Comparison of ENCODE assay signal across 9 mouse cellular contexts in the genomic region with DNA sequence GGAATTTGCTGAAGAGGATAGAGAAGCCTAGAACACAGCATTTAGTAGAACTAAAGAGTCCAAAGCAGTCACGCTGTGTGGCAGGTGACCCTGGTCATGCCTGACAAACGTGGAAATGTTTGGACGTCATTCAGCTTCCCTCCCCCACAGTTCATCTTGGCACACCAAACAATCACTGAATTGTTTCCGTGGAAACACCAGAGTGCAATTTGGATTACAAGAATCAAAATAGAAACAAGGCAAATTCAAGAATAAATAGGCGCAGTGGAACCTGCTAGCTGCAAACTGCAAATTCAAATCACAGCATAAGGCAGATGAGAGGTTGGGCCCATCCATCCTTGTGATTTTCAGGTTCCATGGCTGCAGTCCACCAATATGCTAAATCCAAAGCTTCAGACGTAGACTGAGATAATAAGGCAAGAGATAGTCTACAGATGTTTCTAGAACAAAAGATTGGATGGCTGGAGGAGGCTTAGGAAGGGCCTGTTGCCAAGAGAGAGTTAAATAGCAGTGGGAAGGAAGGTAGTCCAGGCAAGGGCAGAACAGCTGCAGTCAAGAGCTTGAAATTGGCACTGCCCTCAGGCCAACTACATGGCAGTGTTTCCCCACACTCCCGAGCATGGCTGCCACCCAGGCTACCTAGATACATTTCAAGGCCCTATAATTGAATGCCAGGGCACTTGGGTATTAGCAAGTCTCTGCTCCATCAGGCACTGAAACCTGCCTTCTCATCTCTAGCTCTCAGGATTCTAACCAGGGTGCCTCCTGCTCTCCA. TPM values are rescaled to one million over a fixed set of nuclear protein-coding genes. Genes with fewer than 3 reads are reported as not detected.
DNase-seq lines count a peak whose midpoint lies in the region; ATAC-seq and TF ChIP-seq lines count a peak whose summit lies in the region.
"Had no signal": no experiment of that assay in that cellular context is flagged by ENCODE, and none has a peak within 500 bp of the region (broad histone marks: within the 10 kb centered on the region; RNA-seq: fewer than 3 reads in every experiment).

No protein-coding gene starts in this region.

- no peaks in the 10 kb centered on the region for H3K36me3 ChIP-seq in forebrain, embryonic 16.5 days (ENCODE audit: control insufficient read depth, insufficient read depth)
- no peaks in the 10 kb centered on the region for H3K36me3 ChIP-seq in intestine, embryonic 15.5 days
- no peaks in the 10 kb centered on the region for H3K36me3 ChIP-seq in midbrain, embryonic 14.5 days (ENCODE audit: control insufficient read depth, insufficient read depth, low read length)
- H3K36me3 ChIP-seq in liver, postnatal 0 days (replicated peaks; ENCODE audit: insufficient read depth, low read length), result no peaks in the 10 kb centered on the region
- H3K36me3 ChIP-seq: neural tube, embryonic 12.5 days had no signal

- no peak overlapping the region for H3K9ac ChIP-seq in forebrain, embryonic 16.5 days (replicated peaks; ENCODE audit: low read depth, low read length)
- H3K9ac ChIP-seq in intestine, embryonic 15.5 days, result no peak overlapping the region
- no peak overlapping the region for H3K9ac ChIP-seq in midbrain, embryonic 14.5 days (replicated peaks; ENCODE audit: low read length)
- H3K9ac ChIP-seq in liver, postnatal 0 days (replicated peaks), result no peak overlapping the region
- H3K9ac ChIP-seq: neural tube, embryonic 12.5 days had no signal

- peak overlapping the region; percentile 72 for H3K27ac ChIP-seq in forebrain, embryonic 16.5 days (ENCODE audit: low read length)
- H3K27ac ChIP-seq in intestine, embryonic 15.5 days, result peak overlapping the region; percentile 58; the same call in 1 of the 2 replicates
- no peak overlapping the region for H3K27ac ChIP-seq in midbrain, embryonic 14.5 days (replicated peaks; ENCODE audit: low read depth, low read length)
- no peak overlapping the region for H3K27ac ChIP-seq in liver, postnatal 0 days (ENCODE audit: low read depth)
- H3K27ac ChIP-seq: neural tube, embryonic 12.5 days had no signal

- H3K4me1 ChIP-seq in forebrain, embryonic 16.5 days (replicated peaks; ENCODE audit: control insufficient read depth, insufficient read depth, low read length), result peaks cover 12% of the 10 kb centered on the region
- H3K4me1 ChIP-seq in intestine, embryonic 15.5 days (replicated peaks), result no peaks in the 10 kb centered on the region
- H3K4me1 ChIP-seq in midbrain, embryonic 14.5 days (ENCODE audit: control insufficient read depth, insufficient read depth, low read length), result 0 out of 2 replicates have a peak, but pooled peaks cover 6% of the 10 kb centered on the region
- no peaks in the 10 kb centered on the region; the same call in 1 of the 2 replicates for H3K4me1 ChIP-seq in liver, postnatal 0 days (ENCODE audit: insufficient read depth)
- H3K4me1 ChIP-seq: neural tube, embryonic 12.5 days had no signal

- TF ChIP-seq EP300 in liver, postnatal 0 days (IDR thresholded peaks at IDR 0.05; ENCODE audit: low read depth), result no peak

- 20% methylated on average over 7 of the region's 7 CpGs for WGBS in forebrain, embryonic 16.5 days
- 77% methylated on average over 7 of the region's 7 CpGs for WGBS in intestine, embryonic 15.5 days
- 32% methylated on average over 7 of the region's 7 CpGs for WGBS in midbrain, embryonic 14.5 days
- WGBS in liver, postnatal 0 days (ENCODE audit: insufficient replicate concordance), result 76% methylated on average over 7 of the region's 7 CpGs

- no peak for TF ChIP-seq CTCF in liver, postnatal 0 days (IDR thresholded peaks at IDR 0.05; ENCODE audit: low read depth)

- no peaks in the 10 kb centered on the region for H3K9me3 ChIP-seq in forebrain, embryonic 16.5 days (ENCODE audit: control insufficient read depth, low read length)
- no peaks in the 10 kb centered on the region for H3K9me3 ChIP-seq in intestine, embryonic 15.5 days
- no peaks in the 10 kb centered on the region for H3K9me3 ChIP-seq in midbrain, embryonic 14.5 days (ENCODE audit: control insufficient read depth, low read length)
- no peaks in the 10 kb centered on the region for H3K9me3 ChIP-seq in liver, postnatal 0 days (ENCODE audit: low read length)
- H3K9me3 ChIP-seq: neural tube, embryonic 12.5 days had no signal

- no peaks in the 10 kb centered on the region for H3K27me3 ChIP-seq in forebrain, embryonic 16.5 days (replicated peaks; ENCODE audit: control insufficient read depth, insufficient read depth, low read length)
- H3K27me3 ChIP-seq in intestine, embryonic 15.5 days (replicated peaks), result no peaks in the 10 kb centered on the region
- H3K27me3 ChIP-seq in midbrain, embryonic 14.5 days (ENCODE audit: control insufficient read depth, insufficient read depth, low read length), result no peaks in the 10 kb centered on the region
- H3K27me3 ChIP-seq in liver, postnatal 0 days (ENCODE audit: insufficient read depth, low read length), result no peaks in the 10 kb centered on the region
- H3K27me3 ChIP-seq: neural tube, embryonic 12.5 days had no signal

- H3K4me2 ChIP-seq in forebrain, embryonic 16.5 days (ENCODE audit: low read length), result no peak overlapping the region
- H3K4me2 ChIP-seq in intestine, embryonic 15.5 days (replicated peaks), result no peak overlapping the region
- H3K4me2 ChIP-seq in midbrain, embryonic 14.5 days (ENCODE audit: low read length), result no peak overlapping the region
- no peak overlapping the region for H3K4me2 ChIP-seq in liver, postnatal 0 days (ENCODE audit: low read depth, low read length)
- H3K4me2 ChIP-seq: neural tube, embryonic 12.5 days had no signal

- no peak overlapping the region for H3K4me3 ChIP-seq in forebrain, embryonic 16.5 days (replicated peaks; ENCODE audit: low read length)
- H3K4me3 ChIP-seq in intestine, embryonic 15.5 days (replicated peaks), result no peak overlapping the region
- H3K4me3 ChIP-seq in midbrain, embryonic 14.5 days (replicated peaks; ENCODE audit: low read depth, low read length), result no peak overlapping the region
- no peak overlapping the region for H3K4me3 ChIP-seq in liver, postnatal 0 days (ENCODE audit: low read depth, low read length)
- H3K4me3 ChIP-seq: neural tube, embryonic 12.5 days had no signal

- no peak for ATAC-seq in cerebellum, adult (ENCODE audit: insufficient number of reproducible peaks, low FRiP score, low TSS enrichment)
- ATAC-seq in forebrain, embryonic 16.5 days, result no peak
- ATAC-seq in intestine, embryonic 15.5 days, result no peak
- ATAC-seq in midbrain, embryonic 14.5 days (ENCODE audit: low FRiP score, low TSS enrichment), result no peak
- ATAC-seq in liver, postnatal 0 days, result no peak

- DNase-seq in cerebellum, adult 11 months, result peak; percentile 20
- DNase-seq in Muller cell, postnatal 12 days (ENCODE audit: inconsistent ontology term), result peak; percentile 73
- peak; percentile 49 for DNase-seq in midbrain, embryonic 14.5 days
- DNase-seq in thymus, postnatal 25 days, result no peak
- DNase-seq in liver, postnatal 0 days, result no peak

RNA-seq across cellular contexts. Expression of gene 1700102P08Rik, which starts 8.8 kb away (rescaled TPM):
- 2.0 and 2.2 TPM in 2 replicates for polyA plus RNA-seq in forebrain, embryonic 16.5 days (2015; fragmentation: Nextera tagmentation; extraction: Ambion mirVana)
- polyA plus RNA-seq in intestine, embryonic 15.5 days (2015; fragmentation: Nextera tagmentation; extraction: Ambion mirVana), result 0.30 and 0.88 TPM in 2 replicates
- polyA plus RNA-seq in midbrain, embryonic 14.5 days (2014; fragmentation: Nextera tagmentation; extraction: Ambion mirVana), result 1.6 and 2.7 TPM in 2 replicates
- 0.14 and 0.22 TPM in 2 replicates for polyA plus RNA-seq in liver, postnatal 0 days (2015; fragmentation: Nextera tagmentation; extraction: Ambion mirVana)

RNA-seq across cellular contexts. Expression of gene Ccdc36, which starts 26.9 kb away (rescaled TPM):
- polyA plus RNA-seq in forebrain, embryonic 16.5 days (2015; fragmentation: Nextera tagmentation; extraction: Ambion mirVana), result 0.96 and 0.99 TPM in 2 replicates
- 1.5 and 1.6 TPM in 2 replicates for polyA plus RNA-seq in intestine, embryonic 15.5 days (2015; fragmentation: Nextera tagmentation; extraction: Ambion mirVana)
- polyA plus RNA-seq in midbrain, embryonic 14.5 days (2014; fragmentation: Nextera tagmentation; extraction: Ambion mirVana), result 0.98 and 1.4 TPM in 2 replicates
- 0.08 TPM in 1 of 2 replicates, not detected in the other for polyA plus RNA-seq in liver, postnatal 0 days (2015; fragmentation: Nextera tagmentation; extraction: Ambion mirVana)

RNA-seq across cellular contexts. Expression of gene BC048562, which starts 34.9 kb away (rescaled TPM):
- not detected in 2 replicates for polyA plus RNA-seq in forebrain, embryonic 16.5 days (2015; fragmentation: Nextera tagmentation; extraction: Ambion mirVana)
- not detected in 2 replicates for polyA plus RNA-seq in intestine, embryonic 15.5 days (2015; fragmentation: Nextera tagmentation; extraction: Ambion mirVana)
- polyA plus RNA-seq in midbrain, embryonic 14.5 days (2014; fragmentation: Nextera tagmentation; extraction: Ambion mirVana), result not detected in 2 replicates
- not detected in 2 replicates for polyA plus RNA-seq in liver, postnatal 0 days (2015; fragmentation: Nextera tagmentation; extraction: Ambion mirVana)
- polyA plus RNA-seq: neural tube, embryonic 12.5 days had no signal

RNA-seq across cellular contexts. Expression of gene Usp4, which starts 53.7 kb away (rescaled TPM):
- 146 and 163 TPM in 2 replicates for polyA plus RNA-seq in forebrain, embryonic 16.5 days (2015; fragmentation: Nextera tagmentation; extraction: Ambion mirVana)
- 82.5 and 89.1 TPM in 2 replicates for polyA plus RNA-seq in intestine, embryonic 15.5 days (2015; fragmentation: Nextera tagmentation; extraction: Ambion mirVana)
- 113 and 144 TPM in 2 replicates for polyA plus RNA-seq in midbrain, embryonic 14.5 days (2014; fragmentation: Nextera tagmentation; extraction: Ambion mirVana)
- 35.9 and 38.2 TPM in 2 replicates for polyA plus RNA-seq in liver, postnatal 0 days (2015; fragmentation: Nextera tagmentation; extraction: Ambion mirVana)

RNA-seq across cellular contexts. Expression of gene Ccdc71, which starts 59.0 kb away (rescaled TPM):
- 61.4 and 68.7 TPM in 2 replicates for polyA plus RNA-seq in forebrain, embryonic 16.5 days (2015; fragmentation: Nextera tagmentation; extraction: Ambion mirVana)
- 51.2 and 53.9 TPM in 2 replicates for polyA plus RNA-seq in intestine, embryonic 15.5 days (2015; fragmentation: Nextera tagmentation; extraction: Ambion mirVana)
- 48.8 and 58.2 TPM in 2 replicates for polyA plus RNA-seq in midbrain, embryonic 14.5 days (2014; fragmentation: Nextera tagmentation; extraction: Ambion mirVana)
- polyA plus RNA-seq in liver, postnatal 0 days (2015; fragmentation: Nextera tagmentation; extraction: Ambion mirVana), result 16.1 and 19.3 TPM in 2 replicates

Comparison
In these comparisons a context has a peak if more than half of its experiments do, and no peak if none do; other contexts are left out.
1. DNase-seq: peak in cerebellum, adult 11 months (single experiment), Muller cell, postnatal 12 days (single experiment) and midbrain, embryonic 14.5 days (single experiment); none in thymus, postnatal 25 days (single experiment) and liver, postnatal 0 days (single experiment).
2. H3K27ac ChIP-seq: peak in forebrain, embryonic 16.5 days (single experiment) and intestine, embryonic 15.5 days (single experiment); none in midbrain, embryonic 14.5 days (single experiment) and liver, postnatal 0 days (single experiment).